Mouse (Mus musculus): ENCODE measurements at regions not wholly inside any gene's neighbourhood (a gene's known extent, or its start where the extent isn't known, plus 50 kb on each side); places are given as distances from the start of the nearest gene placed in this dataset.

- TF ChIP-seq CTCF (IDR thresholded peaks at IDR 0.05; ENCODE audit: low read depth, low read length): no peak
- no peak for TF ChIP-seq TAL1 (conservative IDR thresholded peaks at IDR 0.05; ENCODE audit: low read depth, low read length)
- TF ChIP-seq GATA1 (IDR thresholded peaks at IDR 0.05; ENCODE audit: borderline replicate concordance, low read length): no peak
- no peak for TF ChIP-seq POLR2AphosphoS5 (IDR thresholded peaks at IDR 0.05; ENCODE audit: insufficient replicate concordance, low read depth, low read length)
These were observed 133.8 kb downstream of the Cyp26a1 start for GRCm38 (mm10) chr19:37831406-37831805.

Data from G1E (cell line).